Mouse (Mus musculus) limb, embryonic 12.5 days (tissue): ENCODE data around the gene Rasgrp2. TPM values are rescaled to one million over a fixed set of nuclear protein-coding genes. Genes with fewer than 3 reads are reported as not detected.

Source experiments
- ATAC-seq: fragments of 200-750 bp; cut with Nextera tagmentation; 2 replicates; pipeline ENCODE4 v1.8.0; 2017; ENCODE audit warnings: low read depth, moderate TSS enrichment; ENCODE audit not compliant: insufficient number of reproducible peaks, insufficient read depth, low FRiP score, low TSS enrichment
- H3K27ac ChIP-seq: fragments of 300-500 bp; sonication (generic); 2 replicates; pipeline ENCODE4 v1.5.1; 2016; ENCODE audit warnings: mild to moderate bottlenecking, moderate library complexity
- H3K27me3 ChIP-seq: fragments of 300-500 bp; sonication (generic); 2 replicates; pipeline ENCODE4 v1.6.1; 2016; ENCODE audit warnings: mild to moderate bottlenecking, moderate library complexity
- H3K36me3 ChIP-seq: fragments of 300-500 bp; sonication (generic); 2 replicates; pipeline ENCODE4 v1.6.1; 2016; ENCODE audit warnings: mild to moderate bottlenecking, moderate library complexity
- H3K4me1 ChIP-seq: fragments of 300-500 bp; sonication (generic); replicated peaks from 2 replicates; pipeline ENCODE4 v1.6.1; 2016
- H3K4me2 ChIP-seq: fragments of 300-500 bp; sonication (generic); 2 replicates; pipeline ENCODE4 v1.6.1; 2016; ENCODE audit warnings: mild to moderate bottlenecking, moderate library complexity
- H3K4me3 ChIP-seq: fragments of 300-500 bp; sonication (generic); replicated peaks from 2 replicates; pipeline ENCODE4 v1.5.1; 2016; ENCODE audit warnings: mild to moderate bottlenecking
- H3K9ac ChIP-seq: fragments of 300-500 bp; sonication (generic); replicated peaks from 2 replicates; pipeline ENCODE4 v1.6.1; 2016; ENCODE audit warnings: mild to moderate bottlenecking, moderate library complexity
- H3K9me3 ChIP-seq: fragments of 300-500 bp; sonication (generic); 2 replicates; pipeline ENCODE4 v1.6.1; 2016; ENCODE audit warnings: mild to moderate bottlenecking, moderate library complexity
- WGBS: fragments of 180-500 bp; shearing (Covaris S2); methylation state at CpG from one replicate; pipeline ENCODE4 v1.1.7; 2016; 5-methylcytosine and 5-hydroxymethylcytosine counted together
- polyA plus RNA-seq: library from polyadenylated mRNA; unstranded; fragments of >200 nt; fragmentation: Nextera tagmentation; extraction: Ambion mirVana; gene quantifications from 2 replicates; pipeline ENCODE4 v1.2.1, GENCODE M21; 2016

Rasgrp2 gene
- polyA plus RNA-seq, 1 experiment from 2014 or later, result 16.3 TPM

DNA sequence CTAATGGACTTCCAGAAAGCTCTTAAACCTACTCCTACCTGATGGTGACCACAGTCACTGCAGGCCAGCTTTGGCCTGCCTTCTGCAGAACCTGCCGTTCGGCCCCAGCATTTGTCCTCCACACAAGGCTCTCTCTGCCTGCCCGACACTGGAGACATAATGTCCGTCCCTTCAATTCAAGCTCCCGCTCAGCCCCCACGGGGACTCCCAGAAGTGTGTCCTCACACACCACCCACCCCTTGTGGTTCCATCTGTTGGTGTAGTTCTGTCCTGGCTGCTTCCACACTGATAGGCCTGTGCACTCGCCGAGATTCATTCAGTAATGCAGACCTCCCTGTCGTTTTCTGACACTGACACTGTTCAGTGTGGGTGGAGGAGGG lies 22.1 kb downstream of the Rasgrp2 start:
- Histone ChIP-seq H3K4me3 (no peak overlapping the region), H3K9ac (no peak overlapping the region), H3K36me3 (no peaks in the 10 kb centered on the region), H3K27ac (no peak overlapping the region), H3K4me1 (peaks cover 27% of the 10 kb centered on the region), H3K4me2 (no peak overlapping the region), H3K27me3 (peaks cover 99% of the 10 kb centered on the region), H3K9me3 (no peaks in the 10 kb centered on the region)
- no peak for ATAC-seq
- WGBS, result 75% methylated on average over 9 of the region's 9 CpGs

DNA sequence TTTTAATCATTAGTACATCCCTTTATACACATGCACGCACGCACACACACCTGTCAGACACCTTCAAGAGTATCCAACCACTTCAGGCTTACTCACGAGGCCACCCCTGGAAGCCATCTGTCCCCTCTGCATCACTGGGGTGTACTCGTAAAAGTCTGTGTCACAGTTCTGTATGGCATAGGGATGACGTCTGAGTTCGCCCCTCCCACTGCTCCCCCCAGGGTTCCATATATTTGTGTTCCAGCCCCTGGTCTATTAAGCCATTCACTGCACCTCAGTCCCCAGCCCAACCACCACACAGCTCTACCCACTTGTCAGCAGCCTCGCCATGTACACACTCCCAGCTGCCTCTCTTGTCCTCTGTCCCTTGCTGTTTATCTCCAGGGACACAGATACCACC lies 22.9 kb downstream of the Rasgrp2 start:
- no peak overlapping the region for H3K27ac ChIP-seq
- no peak overlapping the region for H3K4me3 ChIP-seq
- H3K4me2 ChIP-seq, result no peak overlapping the region
- H3K9me3 ChIP-seq, result no peaks in the 10 kb centered on the region
- H3K4me1 ChIP-seq, result peaks cover 19% of the 10 kb centered on the region
- 74% methylated on average over 7 of the region's 7 CpGs for whole genome bisulfite sequencing
- H3K36me3 ChIP-seq, result no peaks in the 10 kb centered on the region
- no peak overlapping the region for H3K9ac ChIP-seq
- no peak for ATAC-seq
- peaks cover 99% of the 10 kb centered on the region for H3K27me3 ChIP-seq

DNA sequence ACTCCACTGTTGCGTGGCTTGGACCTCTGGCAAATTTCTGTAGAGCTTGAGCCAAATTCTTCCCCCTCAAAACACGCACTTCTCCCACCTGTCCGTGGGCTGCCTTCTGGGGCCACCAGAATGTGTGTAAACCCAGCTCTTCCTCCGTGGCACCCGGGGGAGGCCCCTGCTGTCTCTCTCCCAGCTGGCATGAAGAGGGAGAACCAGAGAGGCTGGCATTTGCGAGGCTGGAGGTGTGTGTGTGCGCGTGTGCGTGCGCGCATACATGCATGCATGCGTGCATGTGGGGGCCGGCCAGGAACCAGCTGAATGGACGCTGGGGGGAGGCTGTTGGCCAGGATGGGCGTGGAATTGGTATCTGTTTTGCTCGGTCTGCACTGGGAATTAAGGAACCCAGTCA lies 24.1 kb downstream of the Rasgrp2 start:
- H3K4me3 ChIP-seq, result no peak overlapping the region
- no peaks in the 10 kb centered on the region for H3K9me3 ChIP-seq
- H3K27me3 ChIP-seq, result peaks cover 99% of the 10 kb centered on the region
- peaks cover 17% of the 10 kb centered on the region for H3K4me1 ChIP-seq
- ATAC-seq, result no peak
- H3K27ac ChIP-seq, result no peak overlapping the region
- H3K9ac ChIP-seq, result no peak overlapping the region
- no peaks in the 10 kb centered on the region for H3K36me3 ChIP-seq
- 83% methylated on average over 16 of the region's 16 CpGs for WGBS
- no peak overlapping the region for H3K4me2 ChIP-seq

DNA sequence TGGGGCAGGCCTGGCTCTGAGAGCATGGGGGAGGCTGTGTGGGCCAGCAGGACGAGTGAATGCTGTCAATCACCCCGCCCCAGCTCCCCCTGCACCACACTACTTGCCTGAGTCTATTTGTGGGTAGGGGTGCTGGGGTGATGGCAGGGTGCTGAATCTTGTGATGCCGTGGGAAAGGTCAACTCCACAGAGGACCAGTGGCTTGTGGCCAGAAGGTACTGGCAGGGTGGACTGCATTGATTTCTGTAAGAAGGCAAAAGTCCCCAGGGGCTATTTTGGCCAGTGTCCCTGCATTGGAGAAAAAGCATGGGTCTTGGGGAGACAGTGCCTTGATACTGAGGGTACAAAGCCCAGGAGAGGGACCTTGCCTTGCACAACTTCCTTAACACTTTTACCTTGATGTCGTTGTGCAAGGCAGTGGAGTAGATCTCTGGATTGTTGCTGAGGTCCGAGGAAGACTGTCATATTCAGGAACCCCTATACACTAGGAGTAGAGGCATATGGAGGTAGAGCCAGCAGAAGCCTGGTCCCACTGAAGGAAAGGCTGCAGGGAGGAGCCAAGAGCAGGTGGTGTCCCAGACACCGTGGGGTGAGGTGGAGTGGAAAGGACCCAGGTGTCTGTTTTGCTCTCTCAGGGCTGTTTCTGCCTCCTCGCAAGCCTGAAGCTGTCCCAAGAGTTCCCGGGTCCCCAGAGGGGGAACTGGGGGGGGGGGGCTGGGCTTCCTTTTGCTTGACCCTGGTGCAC lies 25.2 kb downstream of the Rasgrp2 start:
- H3K36me3 ChIP-seq, result no peaks in the 10 kb centered on the region
- no peak overlapping the region for H3K27ac ChIP-seq
- H3K4me3 ChIP-seq, result no peak overlapping the region
- WGBS, result 70% methylated on average over 8 of the region's 8 CpGs
- H3K4me1 ChIP-seq, result peaks cover 18% of the 10 kb centered on the region
- peaks cover 99% of the 10 kb centered on the region for H3K27me3 ChIP-seq
- no peak overlapping the region for H3K9ac ChIP-seq
- no peak overlapping the region for H3K4me2 ChIP-seq
- H3K9me3 ChIP-seq, result no peaks in the 10 kb centered on the region
- no peak for ATAC-seq

DNA sequence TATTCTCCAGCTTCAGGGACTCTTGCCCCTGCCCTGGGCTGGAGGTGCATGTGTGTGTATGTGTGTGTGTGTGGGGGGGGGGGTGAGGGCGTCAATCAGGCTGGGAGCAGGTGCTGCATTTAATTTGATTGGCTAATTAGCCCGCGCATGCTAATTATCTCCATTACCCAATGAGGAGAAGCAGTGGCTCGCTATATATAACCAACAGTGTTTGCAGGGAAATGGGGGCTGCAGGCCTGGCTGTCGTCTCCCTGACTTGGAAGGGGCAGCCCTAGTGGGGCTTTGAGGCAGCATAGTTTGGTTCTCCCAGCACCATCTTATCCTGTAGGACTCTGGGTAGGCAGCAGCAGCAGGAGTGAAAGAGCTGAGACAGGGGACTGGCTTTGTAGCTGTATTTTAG lies 26.5 kb downstream of the Rasgrp2 start:
- H3K4me1 ChIP-seq, result peaks cover 18% of the 10 kb centered on the region
- no peak overlapping the region for H3K9ac ChIP-seq
- H3K4me2 ChIP-seq, result no peak overlapping the region
- ATAC-seq, result no peak
- H3K27ac ChIP-seq, result no peak overlapping the region
- no peaks in the 10 kb centered on the region for H3K36me3 ChIP-seq
- peaks cover 99% of the 10 kb centered on the region for H3K27me3 ChIP-seq
- 51% methylated on average over 5 of the region's 5 CpGs for WGBS
- H3K9me3 ChIP-seq, result no peaks in the 10 kb centered on the region
- no peak overlapping the region for H3K4me3 ChIP-seq

DNA sequence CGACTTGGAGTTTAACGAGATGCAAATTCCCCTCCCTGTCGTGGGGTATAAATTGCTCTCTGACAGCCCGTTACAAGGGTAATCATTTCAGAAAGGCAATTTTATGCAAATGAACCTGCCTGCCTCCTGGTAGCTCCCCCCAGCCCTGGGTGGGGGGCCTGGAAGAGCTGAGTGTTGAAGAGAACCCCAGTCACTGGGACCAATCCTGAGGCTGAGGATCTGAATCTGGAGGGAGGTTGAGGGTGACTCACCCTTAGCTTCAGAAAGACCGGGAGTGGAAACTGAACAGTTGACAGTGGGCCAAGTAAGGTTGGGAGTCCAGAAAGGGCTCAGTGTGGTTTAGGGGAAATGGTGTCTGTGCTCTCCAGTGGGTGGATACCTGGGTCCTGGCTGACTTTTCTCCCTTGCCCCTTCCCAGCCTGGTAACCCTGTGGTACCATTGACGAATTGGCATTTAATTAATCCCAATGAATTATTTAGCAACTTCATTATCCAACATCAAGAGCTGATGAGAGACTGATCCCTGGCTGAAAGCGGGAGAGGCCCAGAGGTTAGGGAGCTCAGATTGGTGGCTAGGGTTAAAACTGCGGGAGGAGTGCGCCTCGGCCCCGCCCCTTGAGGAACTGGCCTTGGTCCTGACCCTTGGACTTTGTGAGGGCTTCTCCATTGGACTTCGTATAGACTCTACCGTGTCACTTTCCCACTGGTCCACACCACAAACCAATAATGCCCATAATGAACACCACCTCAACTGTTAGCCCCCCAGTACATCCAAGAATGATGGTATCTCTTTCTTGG lies 27.8 kb downstream of the Rasgrp2 start:
- 19% methylated on average over 13 of the region's 13 CpGs for WGBS
- H3K9me3 ChIP-seq, result no peaks in the 10 kb centered on the region
- no peak overlapping the region for H3K27ac ChIP-seq
- H3K36me3 ChIP-seq, result no peaks in the 10 kb centered on the region
- no peak overlapping the region for H3K9ac ChIP-seq
- H3K4me1 ChIP-seq, result peaks cover 18% of the 10 kb centered on the region
- no peak for ATAC-seq
- no peak overlapping the region for H3K4me3 ChIP-seq
- no peak overlapping the region for H3K4me2 ChIP-seq
- H3K27me3 ChIP-seq, result peaks cover 97% of the 10 kb centered on the region

DNA sequence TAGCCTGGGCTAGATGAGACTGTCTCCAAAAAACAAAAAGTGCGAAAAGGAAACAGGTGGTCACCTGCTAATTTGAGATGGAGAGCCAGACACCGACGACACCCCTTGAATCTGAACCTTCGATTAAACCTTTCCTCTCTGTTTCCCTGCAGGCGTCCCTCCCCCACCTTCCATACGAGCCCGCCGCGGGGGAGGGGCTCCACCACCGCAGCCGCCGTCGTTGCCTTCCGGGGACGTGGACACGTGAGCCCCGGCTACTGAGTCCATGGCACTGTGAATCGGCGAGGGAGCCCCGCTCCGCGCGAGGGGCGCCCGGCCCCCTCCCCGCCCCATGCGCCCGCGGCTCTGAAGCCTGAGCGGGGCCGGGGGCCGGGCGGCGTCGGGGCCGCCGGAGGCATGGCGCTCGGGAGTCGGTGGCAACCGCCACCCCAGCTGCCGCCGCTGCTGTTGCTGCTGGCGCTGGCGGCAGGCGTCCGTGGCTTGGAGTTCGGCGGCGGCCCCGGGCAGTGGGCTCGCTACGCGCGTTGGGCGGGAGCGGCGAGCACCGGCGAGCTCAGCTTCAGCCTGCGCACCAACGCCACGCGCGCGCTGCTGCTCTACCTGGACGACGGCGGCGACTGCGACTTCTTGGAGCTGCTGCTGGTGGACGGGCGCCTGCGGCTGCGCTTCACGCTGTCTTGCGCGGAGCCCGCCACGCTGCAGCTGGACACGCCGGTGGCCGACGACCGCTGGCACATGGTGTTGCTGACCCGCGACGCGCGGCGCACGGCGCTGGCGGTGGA lies 28.7 kb downstream of the Rasgrp2 start:
- no peak for ATAC-seq

DNA sequence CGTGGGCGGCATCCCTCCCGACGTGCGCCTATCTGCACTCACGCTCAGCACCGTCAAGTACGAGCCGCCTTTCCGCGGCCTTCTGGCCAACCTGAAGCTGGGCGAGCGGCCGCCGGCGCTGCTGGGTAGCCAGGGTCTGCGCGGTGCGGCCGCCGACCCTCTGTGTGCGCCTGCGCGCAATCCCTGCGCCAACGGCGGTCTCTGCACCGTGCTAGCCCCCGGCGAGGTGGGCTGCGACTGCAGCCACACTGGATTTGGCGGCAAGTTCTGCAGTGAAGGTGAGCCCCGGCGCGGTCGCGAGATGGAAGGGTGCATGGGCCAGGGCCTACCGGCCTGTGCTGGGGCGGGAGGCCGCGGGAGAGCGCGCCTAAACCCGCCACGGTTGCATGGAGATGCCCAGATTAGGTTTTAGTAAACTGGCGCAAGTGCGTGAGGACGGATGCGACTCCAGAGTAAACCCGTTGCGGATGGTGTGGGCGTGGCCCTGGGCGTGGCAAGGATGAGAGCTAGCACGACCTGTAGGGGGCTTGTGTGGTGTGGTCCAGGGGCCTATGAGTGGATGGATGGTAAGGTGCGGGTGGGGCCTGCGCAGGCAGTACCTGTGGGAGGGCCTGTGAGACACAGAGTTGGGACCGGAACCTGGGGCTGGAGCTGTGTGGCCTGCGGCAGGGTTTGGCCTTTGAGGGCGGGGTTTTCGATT lies 29.5 kb downstream of the Rasgrp2 start:
- H3K27ac ChIP-seq, result no peak overlapping the region
- H3K4me2 ChIP-seq, result peak overlapping the region; percentile 66
- no peak overlapping the region; the same call in 1 of the 2 replicates for H3K9ac ChIP-seq
- H3K36me3 ChIP-seq, result no peaks in the 10 kb centered on the region
- peaks cover 16% of the 10 kb centered on the region for H3K4me1 ChIP-seq
- peak; percentile 16; the same call in 1 of the 2 replicates for ATAC-seq
- H3K4me3 ChIP-seq, result peak overlapping the region; percentile 43
- under 1% methylated on average over 60 of the region's 60 CpGs for WGBS
- H3K9me3 ChIP-seq, result no peaks in the 10 kb centered on the region
- peaks cover 89% of the 10 kb centered on the region for H3K27me3 ChIP-seq

More for the DNA sequence above, 28.7 kb downstream of the Rasgrp2 start:
- Histone ChIP-seq H3K9ac (no peak overlapping the region; the same call in 1 of the 2 replicates), H3K27ac (no peak overlapping the region), H3K4me3 (peak overlapping the region; percentile 43), H3K4me2 (peak overlapping the region; percentile 66), H3K9me3 (no peaks in the 10 kb centered on the region), H3K4me1 (peaks cover 16% of the 10 kb centered on the region), H3K27me3 (peaks cover 92% of the 10 kb centered on the region), H3K36me3 (no peaks in the 10 kb centered on the region)
- WGBS, result 2% methylated on average over 80 of the region's 94 CpGs

DNA sequence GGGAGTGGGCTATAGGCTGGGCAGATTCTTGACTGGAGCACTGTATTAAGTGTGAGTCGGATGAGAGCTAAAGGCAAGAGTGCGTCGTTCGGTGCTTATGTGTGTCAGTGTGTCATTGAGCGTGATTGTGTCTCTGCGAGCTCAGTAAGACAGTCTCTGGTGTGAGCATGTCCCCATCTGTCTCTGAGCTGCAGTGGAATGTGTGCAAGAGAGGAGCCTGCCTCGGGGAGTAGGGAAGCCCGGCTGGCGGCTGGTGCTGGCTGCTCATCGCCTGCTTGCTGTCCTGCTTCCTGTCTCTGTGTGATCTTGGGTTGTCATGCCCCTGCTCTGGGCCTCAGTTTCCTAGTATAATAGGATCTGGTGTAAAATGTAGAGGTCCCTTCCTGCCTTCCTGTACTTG lies 43.9 kb downstream of the Rasgrp2 start:
- WGBS, result 75% methylated on average over 10 of the region's 10 CpGs
- Histone ChIP-seq H3K27me3 (peaks cover 32% of the 10 kb centered on the region), H3K4me3 (no peak overlapping the region)

DNA sequence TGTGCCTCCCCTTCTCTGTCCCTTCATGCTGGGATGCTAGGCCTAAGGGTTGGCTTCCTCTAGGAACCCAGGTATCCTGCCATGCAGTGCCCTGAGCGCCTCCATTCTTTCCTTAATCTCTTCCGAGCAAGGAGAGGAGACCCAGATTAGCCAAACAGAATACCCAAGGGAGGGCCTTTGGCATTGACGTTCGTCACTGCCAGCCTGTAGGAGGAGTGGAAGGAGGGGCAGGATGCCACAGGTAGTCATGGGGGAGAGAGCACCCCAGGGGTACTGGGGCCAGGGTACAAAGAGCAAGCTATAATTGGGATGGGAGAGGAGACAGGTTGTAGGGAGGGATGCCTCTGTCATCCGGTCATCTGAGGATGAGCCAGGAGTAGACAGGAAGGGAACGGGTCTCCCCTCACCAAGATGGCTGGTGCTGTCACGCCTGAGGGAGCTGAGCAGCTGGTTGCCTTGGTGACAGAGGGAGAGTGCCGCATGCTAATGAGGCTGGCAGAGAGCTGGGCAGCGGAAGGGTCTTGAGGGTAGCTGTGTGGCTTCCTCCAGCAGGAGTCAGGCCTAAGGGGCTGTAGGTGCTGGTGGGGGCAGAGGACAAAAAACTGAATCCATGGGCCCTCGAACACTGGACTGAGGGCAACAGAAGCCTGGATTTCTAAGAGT lies 46.8 kb downstream of the Rasgrp2 start:
- no peaks in the 10 kb centered on the region for H3K9me3 ChIP-seq
- no peak for ATAC-seq
- WGBS, result 42% methylated on average over 10 of the region's 10 CpGs
- H3K27me3 ChIP-seq, result peaks cover 50% of the 10 kb centered on the region
- no peak overlapping the region for H3K27ac ChIP-seq
- H3K4me2 ChIP-seq, result no peak overlapping the region
- no peaks in the 10 kb centered on the region for H3K36me3 ChIP-seq
- peaks cover 13% of the 10 kb centered on the region; the same call in 1 of the 2 replicates for H3K4me1 ChIP-seq
- H3K4me3 ChIP-seq, result no peak overlapping the region
- 0 out of 2 replicates have a peak overlapping the region, but pooled peaks have one; percentile 18 for H3K9ac ChIP-seq

More for the DNA sequence above, 43.9 kb downstream of the Rasgrp2 start:
- Histone ChIP-seq H3K36me3 (no peaks in the 10 kb centered on the region), H3K9me3 (no peaks in the 10 kb centered on the region), H3K27ac (no peak overlapping the region), H3K9ac (no peak overlapping the region), H3K4me1 (peaks cover 9% of the 10 kb centered on the region; the same call in 1 of the 2 replicates), H3K4me2 (no peak overlapping the region)
- ATAC-seq, result no peak
